Mouse (Mus musculus) lung, embryonic 14.5 days (tissue): ENCODE results near the gene Sox30. TPM values are rescaled to one million over a fixed set of nuclear protein-coding genes. Genes with fewer than 3 reads are reported as not detected.
A peak's percentile ranks its signal among the peaks of the same experiment; 100 is the strongest.

Experiments used
- ATAC-seq: fragments of 200-750 bp; cut with Nextera tagmentation; 2 replicates; pipeline ENCODE4 v1.8.0; 2017; ENCODE audit warnings: mild to moderate bottlenecking, moderate TSS enrichment, moderate library complexity; ENCODE audit not compliant: insufficient read depth
- DNase-seq: peaks from one replicate; pipeline ENCODE4 v3.0.0-alpha.2; 2015
- H3K27ac ChIP-seq: fragments of 300-500 bp; sonication (generic); 2 replicates; pipeline ENCODE4 v1.5.1; 2014; ENCODE audit warnings: low read depth, mild to moderate bottlenecking, moderate library complexity
- H3K27me3 ChIP-seq: fragments of 300-500 bp; sonication (generic); 2 replicates; pipeline ENCODE4 v1.6.1; 2014; ENCODE audit warnings: low read length, control low read depth; ENCODE audit not compliant: insufficient read depth
- H3K36me3 ChIP-seq: fragments of 300-500 bp; sonication (generic); 2 replicates; pipeline ENCODE4 v1.6.1; 2014; ENCODE audit warnings: control low read depth; ENCODE audit not compliant: insufficient read depth
- H3K4me1 ChIP-seq: fragments of 300-500 bp; sonication (generic); 2 replicates; pipeline ENCODE4 v1.6.1; 2014; ENCODE audit warnings: antibody characterized with exemption, control low read depth; ENCODE audit not compliant: insufficient read depth
- H3K4me2 ChIP-seq: fragments of 300-500 bp; sonication (generic); 2 replicates; pipeline ENCODE4 v1.6.1; 2014; ENCODE audit warnings: mild to moderate bottlenecking
- H3K4me3 ChIP-seq: fragments of 300-500 bp; sonication (generic); 2 replicates; pipeline ENCODE4 v1.5.1; 2014; ENCODE audit warnings: low read depth, low read length
- H3K9ac ChIP-seq: fragments of 300-500 bp; sonication (generic); 2 replicates; pipeline ENCODE4 v1.6.1; 2014
- H3K9me3 ChIP-seq: fragments of 300-500 bp; sonication (generic); 2 replicates; pipeline ENCODE4 v1.6.1; 2016; ENCODE audit warnings: low read depth, low read length, control low read depth
- CTCF ChIP-seq: IDR thresholded peaks from 2 replicates; pipeline ENCODE4 v1.5.1; 2016; ENCODE audit warnings: antibody characterized with exemption, low read depth
- WGBS: fragments of 180-500 bp; shearing (Covaris S2); extraction: QIAGEN DNeasy Blood & Tissue Kit; methylation state at CpG from one replicate; pipeline ENCODE4 v1.1.7; 2014; 5-methylcytosine and 5-hydroxymethylcytosine counted together
- polyA plus RNA-seq: library from polyadenylated mRNA; unstranded; fragments of >200 nt; fragmentation: Nextera tagmentation; extraction: Ambion mirVana; gene quantifications from 2 replicates; pipeline ENCODE4 v1.2.1, GENCODE M21; 2014

Gene Sox30
- polyA plus RNA-seq, 1 experiment from 2014 or later = 0.09 TPM

DNA sequence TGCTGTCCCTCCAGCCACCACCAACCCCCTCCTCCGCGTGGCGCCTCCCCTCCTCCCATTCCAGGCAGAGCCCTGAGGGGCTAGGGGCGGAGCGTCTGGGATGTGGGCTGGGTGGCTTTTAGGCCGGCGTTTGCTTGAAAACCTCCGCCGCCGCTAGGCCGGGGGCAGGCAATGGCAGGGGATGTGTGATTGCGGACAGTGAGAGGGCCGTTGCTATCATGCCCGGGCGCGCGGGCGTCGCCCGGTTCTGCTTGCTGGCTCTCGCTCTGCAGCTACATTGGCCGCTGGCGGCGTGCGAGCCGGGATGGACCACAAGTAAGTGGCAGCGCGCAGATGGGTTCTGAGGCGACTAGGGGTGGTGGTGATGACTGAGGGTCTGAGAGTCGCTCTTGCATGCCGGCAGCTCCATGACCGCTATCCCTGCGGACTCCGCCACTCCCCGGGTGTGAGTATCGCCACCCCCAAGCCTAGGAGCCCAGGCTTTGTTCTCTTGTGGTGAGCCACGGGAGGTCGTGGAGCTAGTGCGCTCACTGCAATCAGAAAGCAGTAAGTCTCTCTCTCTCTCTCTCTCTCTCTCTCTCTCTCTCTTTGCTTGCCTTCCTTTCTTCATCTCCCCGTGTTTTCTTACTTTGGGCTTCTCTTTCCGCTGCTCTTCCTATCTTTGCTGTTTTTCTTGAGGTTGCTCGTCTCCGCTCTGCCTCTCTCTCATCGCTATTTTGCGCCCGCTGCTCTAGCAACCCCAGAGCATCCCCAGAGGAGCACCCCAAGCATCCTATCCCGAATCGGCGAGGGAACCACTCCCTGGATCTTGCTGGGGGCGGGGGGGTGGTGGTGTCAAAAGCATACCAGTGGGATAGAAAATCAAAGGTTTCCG lies 76.0 kb downstream of the Sox30 start, which contains the start of gene Adam19:
Gene Adam19 (plus strand): TSS at position 97 of the 874 bp plus-strand sequence.
- TF ChIP-seq CTCF = peak; percentile 35
- Histone ChIP-seq H3K9me3 (no peaks in the 10 kb centered on the region), H3K27ac (peak within 1 kb of the TSS; percentile 94), H3K9ac (peak within 1 kb of the TSS; percentile 82), H3K4me3 (peak within 1 kb of the TSS; percentile 68), H3K27me3 (no peaks in the 10 kb centered on the region), H3K36me3 (peaks cover 6% of the 10 kb centered on the region; the same call in 1 of the 2 replicates), H3K4me2 (peak within 1 kb of the TSS; percentile 63), H3K4me1 (peaks cover 9% of the 10 kb centered on the region; the same call in 1 of the 2 replicates)
- peak; percentile 92 for DNase-seq
- under 1% methylated on average over 51 of the region's 51 CpGs for WGBS
- ATAC-seq = peak; percentile 86

DNA sequence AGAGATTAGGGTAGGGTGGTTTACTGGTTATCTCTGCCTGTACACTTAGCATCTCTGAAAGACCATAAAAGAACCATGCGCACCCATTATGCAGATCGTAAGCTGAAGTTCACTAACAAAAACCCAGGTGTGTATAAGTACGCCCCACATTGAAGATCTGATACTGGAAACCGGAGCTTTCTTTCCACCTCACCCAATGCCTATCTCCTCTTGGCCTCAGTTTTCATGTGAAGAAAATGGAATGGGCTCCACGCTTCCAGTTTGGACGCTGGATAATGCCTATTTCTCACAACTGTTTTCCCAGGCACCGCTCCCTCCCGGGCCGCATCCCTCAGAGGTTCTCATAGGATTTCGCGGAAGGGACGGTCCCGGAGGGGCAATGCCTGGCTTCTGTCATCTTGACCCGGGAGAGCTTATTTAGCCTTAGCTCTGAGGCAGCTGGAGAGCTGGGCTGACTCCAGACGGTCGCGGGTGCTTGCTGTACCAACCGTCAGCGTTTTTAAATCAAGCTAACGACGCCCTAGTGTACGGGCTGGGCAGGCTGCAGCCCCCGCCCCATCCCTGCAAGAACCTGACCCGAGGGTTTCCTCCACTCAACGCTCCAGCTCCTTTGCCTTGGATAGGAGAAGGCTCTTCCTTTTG lies 76.8 kb downstream of the Sox30 start:
- WGBS = under 1% methylated on average over 25 of the region's 25 CpGs
- H3K4me2 ChIP-seq = peak overlapping the region; percentile 63
- H3K4me3 ChIP-seq = peak overlapping the region; percentile 68
- ATAC-seq = peak; percentile 30; the same call in 1 of the 2 replicates
- peak overlapping the region; percentile 82 for H3K9ac ChIP-seq
- peak overlapping the region; percentile 94 for H3K27ac ChIP-seq
- no peaks in the 10 kb centered on the region for H3K27me3 ChIP-seq
- H3K9me3 ChIP-seq = no peaks in the 10 kb centered on the region
- peak; percentile 68 for DNase-seq
- peaks cover 13% of the 10 kb centered on the region for H3K36me3 ChIP-seq
- no peak for TF ChIP-seq CTCF
- H3K4me1 ChIP-seq = peaks cover 14% of the 10 kb centered on the region

DNA sequence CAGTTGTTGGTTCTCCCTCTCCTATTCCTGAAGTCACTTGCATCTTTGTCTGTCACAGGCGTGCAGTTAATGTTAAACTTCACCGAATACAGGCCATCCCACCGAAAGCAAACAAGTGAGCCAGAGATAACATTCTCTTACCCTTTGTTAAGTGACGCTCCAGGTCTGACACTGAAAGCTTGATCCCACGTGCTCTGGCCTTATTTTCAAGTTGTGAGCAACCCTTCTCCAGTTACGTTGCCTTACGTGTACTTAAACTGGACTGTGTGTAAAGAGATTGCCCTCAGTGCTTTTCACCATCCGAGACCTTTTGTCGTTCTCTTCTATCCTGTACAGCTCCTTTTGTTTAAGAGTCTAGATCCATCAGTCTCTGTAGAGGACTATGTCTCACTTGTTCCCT lies 77.9 kb downstream of the Sox30 start:
- peaks cover 19% of the 10 kb centered on the region for H3K4me1 ChIP-seq
- peak overlapping the region; percentile 82 for H3K9ac ChIP-seq
- peaks cover 18% of the 10 kb centered on the region for H3K36me3 ChIP-seq
- 18% methylated on average over 9 of the region's 9 CpGs for WGBS
- H3K4me2 ChIP-seq = peak overlapping the region; percentile 63
- H3K27me3 ChIP-seq = no peaks in the 10 kb centered on the region
- H3K4me3 ChIP-seq = peak overlapping the region; percentile 68
- ATAC-seq = no peak
- no peak for TF ChIP-seq CTCF
- peak overlapping the region; percentile 33 for H3K27ac ChIP-seq
- no peaks in the 10 kb centered on the region for H3K9me3 ChIP-seq
- peak; percentile 42 for DNase-seq

DNA sequence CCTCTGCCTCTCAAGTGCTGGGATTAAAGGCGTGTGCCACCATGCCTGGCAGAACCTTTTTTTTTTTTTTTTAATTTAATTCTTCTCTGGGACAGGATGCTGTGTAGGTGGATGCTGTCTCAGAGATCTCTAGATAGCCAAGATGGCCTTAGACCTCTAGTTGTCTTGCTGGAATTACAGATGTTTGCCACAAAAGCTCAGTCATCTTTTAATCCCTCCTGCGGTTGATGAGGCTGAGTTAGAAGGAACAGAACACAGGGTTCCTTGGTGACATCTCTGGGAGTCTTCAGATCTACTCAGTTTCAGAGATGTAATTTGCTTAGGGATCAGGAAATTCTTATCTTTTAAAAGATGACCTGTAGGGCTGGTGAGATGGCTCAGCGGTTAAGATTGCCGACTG lies 78.8 kb downstream of the Sox30 start:
- Histone ChIP-seq H3K9me3 (no peaks in the 10 kb centered on the region), H3K4me2 (peak overlapping the region; percentile 63; the same call in 1 of the 2 replicates), H3K9ac (no peak overlapping the region), H3K27me3 (no peaks in the 10 kb centered on the region), H3K4me1 (peaks cover 26% of the 10 kb centered on the region), H3K4me3 (no peak overlapping the region), H3K27ac (no peak overlapping the region), H3K36me3 (peaks cover 23% of the 10 kb centered on the region)
- ATAC-seq (no peak), DNase-seq (no peak)
- TF ChIP-seq CTCF = no peak
- 88% methylated on average over 4 of the region's 4 CpGs for WGBS

DNA sequence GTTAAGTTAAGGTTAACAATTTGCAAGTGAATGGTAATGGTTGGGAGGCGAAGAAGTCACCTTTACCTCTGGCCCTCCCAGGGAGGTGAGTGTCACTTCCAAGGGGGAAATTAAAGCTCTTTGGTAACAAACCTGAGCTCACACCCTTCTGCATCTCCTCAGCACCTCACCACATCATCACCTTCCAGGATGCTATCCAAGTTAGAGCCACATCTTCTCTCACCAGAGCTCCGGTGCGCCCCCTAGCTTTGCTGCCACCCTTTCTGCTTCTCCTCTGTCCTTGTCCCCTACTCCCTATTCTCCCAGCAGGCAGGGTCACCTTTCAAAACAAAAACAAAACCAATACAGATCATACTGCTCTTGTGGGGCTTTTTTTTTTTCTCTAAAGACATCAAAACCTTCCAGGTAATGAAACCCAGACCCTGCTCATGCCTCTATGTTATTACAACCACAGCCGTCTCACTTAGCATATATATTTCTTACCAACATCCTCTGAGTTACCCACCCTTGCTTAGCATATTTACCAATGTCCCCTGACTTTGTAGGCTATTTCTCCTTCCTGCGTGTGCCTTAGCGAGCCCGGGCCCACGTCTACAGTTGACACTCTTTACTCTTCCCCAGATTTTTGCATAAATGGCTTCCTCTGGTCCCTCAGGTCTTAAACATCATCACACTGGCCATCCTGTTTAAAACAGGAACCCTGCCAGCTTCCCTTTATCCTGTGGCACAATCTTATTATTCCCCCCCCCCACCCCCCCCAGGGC lies 80.0 kb downstream of the Sox30 start:
- WGBS = 60% methylated on average over 8 of the region's 8 CpGs
- peak; percentile 43 for TF ChIP-seq CTCF
- Histone ChIP-seq H3K27ac (no peak overlapping the region), H3K36me3 (peaks cover 26% of the 10 kb centered on the region), H3K4me2 (no peak overlapping the region), H3K27me3 (no peaks in the 10 kb centered on the region), H3K4me1 (peaks cover 32% of the 10 kb centered on the region), H3K9ac (no peak overlapping the region), H3K4me3 (no peak overlapping the region), H3K9me3 (no peaks in the 10 kb centered on the region)
- no peak for ATAC-seq
- DNase-seq = no peak

DNA sequence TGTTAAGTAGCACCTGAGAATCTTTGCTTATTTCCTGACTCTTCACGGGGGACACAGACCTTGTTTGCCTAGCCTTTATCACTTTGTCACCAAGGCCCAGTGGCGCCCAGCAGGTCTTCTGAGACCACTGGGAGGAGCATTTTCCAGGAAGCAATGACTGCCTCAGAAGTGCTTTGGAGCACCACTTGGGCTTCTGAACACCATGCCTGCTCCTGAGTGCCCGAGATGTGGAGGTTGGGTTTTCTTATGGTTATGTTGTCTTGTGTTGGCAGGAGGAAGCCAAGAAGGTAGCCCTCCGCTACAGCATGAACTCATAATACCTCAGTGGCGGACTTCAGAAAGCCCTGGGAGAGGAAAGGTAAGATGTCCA lies 80.5 kb downstream of the Sox30 start:
- WGBS = 53% methylated on average over 5 of the region's 5 CpGs
- Histone ChIP-seq H3K4me3 (no peak overlapping the region), H3K27ac (0 out of 2 replicates have a peak overlapping the region, but pooled peaks have one; percentile 4), H3K36me3 (peaks cover 28% of the 10 kb centered on the region), H3K4me2 (no peak overlapping the region), H3K4me1 (peaks cover 35% of the 10 kb centered on the region), H3K9ac (no peak overlapping the region), H3K27me3 (no peaks in the 10 kb centered on the region), H3K9me3 (no peaks in the 10 kb centered on the region)
- no peak for TF ChIP-seq CTCF
- ATAC-seq (no peak), DNase-seq (no peak)
